Mouse (Mus musculus): ENCODE data around the gene Fhod1.

The Fhod1 gene

GRCm38 (mm10) chr8:105318662-105319190, 29.0 kb downstream of the Fhod1 start:
- DNase-seq (ENCODE audit: low read depth, low spot score): no peak

- no peak for DNase-seq (ENCODE audit: low read depth, low spot score)
Measured at GRCm38 (mm10) chr8:105317941-105318340, 29.8 kb downstream of the Fhod1 start.

- DNase-seq (ENCODE audit: low read depth, low spot score): no peak
Measured at GRCm38 (mm10) chr8:105315073-105315769, 32.5 kb downstream of the Fhod1 start.

DNA sequence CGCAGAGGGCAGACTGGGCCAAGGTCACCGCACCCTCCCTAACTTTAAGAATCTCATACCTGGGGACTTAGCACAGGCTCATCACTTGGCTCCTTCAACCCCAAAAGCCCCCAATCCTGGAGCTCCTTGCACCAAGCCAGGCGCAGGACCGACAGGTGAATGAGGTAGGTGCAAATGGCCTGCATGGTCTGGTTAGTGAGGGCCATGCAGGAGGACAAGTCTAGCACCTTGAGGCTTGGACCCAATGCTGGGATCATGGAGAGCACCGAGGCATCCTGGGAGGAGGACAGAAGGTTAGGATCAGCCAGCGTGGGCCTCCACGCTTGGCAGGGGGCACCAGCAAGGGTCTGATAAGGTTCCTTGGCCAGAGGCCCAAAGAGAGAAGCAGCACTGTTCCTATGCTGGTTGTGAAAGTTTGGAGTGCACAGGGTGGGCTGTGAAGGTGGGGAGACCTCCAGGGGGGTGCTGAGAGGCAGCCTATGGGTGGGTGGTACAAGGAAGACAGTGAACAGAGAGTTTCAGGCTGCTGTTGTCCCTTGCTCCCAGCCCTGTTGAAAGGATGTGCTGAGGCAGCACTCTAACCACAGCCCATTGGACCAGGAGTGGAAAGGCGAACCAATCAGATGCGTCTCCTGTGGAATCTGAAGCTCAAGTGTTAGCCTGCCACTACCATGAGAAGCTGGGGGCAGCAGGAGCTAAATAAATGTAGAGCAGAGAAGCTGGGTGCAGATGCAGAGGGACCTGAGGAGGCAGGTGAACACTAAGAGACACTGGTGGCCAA, 33.9 kb downstream of the Fhod1 start:
- no peak for DNase-seq (ENCODE audit: low read depth, low spot score)

DNA sequence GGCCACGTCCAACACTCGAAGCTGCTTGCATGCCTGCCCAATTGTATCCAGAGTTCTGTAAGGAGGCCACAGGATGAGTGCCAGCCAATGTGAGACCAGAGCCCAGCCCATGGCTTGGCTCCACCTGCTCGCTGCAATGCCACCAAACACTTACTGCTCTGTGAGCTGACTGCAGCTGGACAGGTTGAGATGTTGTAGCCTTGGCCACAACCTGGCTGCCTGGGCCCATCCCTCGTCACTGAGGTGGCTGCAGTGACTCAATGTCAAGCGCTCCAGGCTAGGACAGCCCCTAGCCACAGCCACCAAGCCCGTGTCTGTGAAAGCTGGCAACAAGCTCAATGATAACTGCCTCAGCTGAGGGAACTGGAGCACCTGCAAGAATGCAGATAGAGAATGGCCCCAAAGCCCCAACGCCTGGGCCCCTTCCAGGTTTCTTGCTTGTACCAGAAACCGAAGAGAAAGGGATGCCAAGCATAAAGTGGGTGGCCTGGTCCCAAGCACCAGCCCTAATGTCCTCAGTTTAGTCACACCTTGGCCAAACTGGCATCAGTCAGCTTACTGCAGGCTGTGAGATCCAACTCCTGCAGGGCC, 34.8 kb downstream of the Fhod1 start:
- no peak for DNase-seq (ENCODE audit: low read depth, low spot score)

DNA sequence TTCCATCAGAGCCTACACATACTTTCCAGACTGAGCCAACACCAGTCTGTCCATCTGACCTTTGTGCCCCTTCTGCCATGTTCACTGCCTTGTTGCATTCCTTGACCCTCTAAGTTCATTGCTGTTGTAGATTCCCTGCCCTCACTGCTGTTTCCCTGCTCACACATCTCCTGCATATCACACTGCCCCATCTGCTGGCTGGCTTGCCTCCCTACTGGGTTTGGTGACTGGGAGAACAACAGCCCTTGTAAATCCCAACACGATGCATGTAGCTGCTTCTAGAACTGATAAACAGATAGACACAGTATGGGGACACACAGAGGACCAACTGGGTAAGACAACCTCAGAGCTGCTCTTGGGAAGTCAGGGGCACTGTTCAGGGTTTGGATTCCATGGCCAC, 36.0 kb downstream of the Fhod1 start:
- DNase-seq (ENCODE audit: low read depth, low spot score): no peak

GRCm38 (mm10) chr8:105310118-105310517, 37.6 kb downstream of the Fhod1 start:
- DNase-seq (ENCODE audit: low read depth, low spot score): no peak

DNA sequence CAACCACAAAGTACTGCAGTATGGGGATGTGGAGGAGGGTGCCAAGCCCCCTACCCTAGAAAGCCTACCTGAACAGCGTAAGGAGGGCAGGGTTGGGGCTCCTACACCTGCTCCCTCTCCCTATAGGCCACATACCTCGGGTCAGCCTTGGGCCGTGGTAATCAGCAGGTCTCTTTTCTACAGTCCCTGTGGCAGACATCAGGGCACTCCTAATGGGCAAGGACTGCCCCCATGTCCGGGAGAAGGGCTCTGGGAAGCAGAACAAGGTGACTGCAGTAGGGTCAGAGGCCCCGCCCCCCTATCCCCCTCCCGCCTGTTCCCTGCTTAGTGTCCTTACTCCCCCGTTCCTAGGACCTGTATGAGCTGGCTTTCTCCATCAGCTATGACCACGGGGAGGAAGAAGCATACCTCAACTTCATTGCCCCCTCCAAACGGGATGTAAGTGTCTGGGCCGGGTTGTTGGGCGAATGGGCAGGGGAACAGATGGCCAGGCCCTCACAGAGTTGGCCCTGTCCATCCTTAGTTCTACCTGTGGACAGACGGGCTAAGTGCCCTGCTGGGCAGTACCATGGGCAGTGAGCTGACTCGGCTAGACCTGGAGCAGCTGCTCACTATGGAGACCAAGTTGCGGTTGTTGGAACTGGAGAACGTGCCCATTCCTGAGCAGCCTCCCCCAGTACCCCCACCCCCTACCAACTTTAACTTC, 38.5 kb downstream of the Fhod1 start:
- no peak for DNase-seq (ENCODE audit: low read depth, low spot score)

- DNase-seq (ENCODE audit: low read depth, low spot score): no peak
Measured at GRCm38 (mm10) chr8:105308428-105308827, 39.3 kb downstream of the Fhod1 start.

DNA sequence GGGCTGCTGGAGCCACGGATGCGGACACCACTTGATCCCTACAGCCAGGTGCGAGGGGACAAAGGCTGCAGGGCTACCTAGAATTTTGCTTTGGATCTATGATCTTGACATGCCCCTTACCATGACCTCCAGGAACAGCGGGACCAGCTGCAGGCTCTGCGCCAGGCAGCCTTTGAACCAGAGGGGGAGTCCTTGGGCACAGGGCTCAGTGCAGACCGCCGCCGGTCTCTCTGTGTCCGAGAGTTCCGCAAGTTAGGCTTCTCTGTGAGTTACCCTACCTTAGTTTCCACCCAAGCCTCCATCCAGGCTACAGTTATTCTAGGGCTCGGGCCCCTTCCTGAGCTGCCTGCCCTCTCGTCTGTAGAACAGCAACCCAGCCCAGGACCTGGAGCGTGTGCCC, 40.1 kb downstream of the Fhod1 start:
- no peak for DNase-seq (ENCODE audit: low read depth, low spot score)

DNA sequence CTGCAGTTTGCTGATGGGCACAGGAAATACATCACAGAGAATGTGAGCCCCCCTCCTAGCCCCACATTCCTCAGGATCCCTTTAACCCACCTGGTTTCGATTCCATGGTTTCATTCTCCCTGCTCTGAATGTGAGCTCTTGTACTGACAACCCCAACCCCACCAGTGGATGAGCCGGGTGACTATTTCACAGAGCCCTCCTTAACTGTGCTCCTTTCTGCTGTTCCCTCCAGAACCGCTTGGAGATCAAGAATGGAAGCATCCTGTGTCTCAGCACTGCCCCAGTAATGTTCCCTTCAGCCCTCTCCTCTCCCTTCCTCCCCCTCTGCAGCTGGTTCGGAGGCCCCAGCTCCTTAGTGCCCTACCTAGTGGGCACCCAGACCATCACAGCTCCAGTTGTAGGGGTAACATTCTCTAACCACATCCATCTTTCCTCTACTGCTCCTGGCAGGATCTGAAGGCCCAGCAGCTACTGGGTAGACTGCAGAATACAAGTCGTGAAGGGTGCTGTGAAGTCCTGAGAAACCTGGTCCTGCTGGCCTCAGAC, 41.5 kb downstream of the Fhod1 start:
- no peak for DNase-seq (ENCODE audit: low read depth, low spot score)

- peak; percentile 63 for DNase-seq (ENCODE audit: low read depth, low spot score)
Measured at GRCm38 (mm10) chr8:105305211-105306145, 42.3 kb downstream of the Fhod1 start, which contains the start of gene Elmo3. Elmo3 (plus strand) TSS chr8:105305601.

DNA sequence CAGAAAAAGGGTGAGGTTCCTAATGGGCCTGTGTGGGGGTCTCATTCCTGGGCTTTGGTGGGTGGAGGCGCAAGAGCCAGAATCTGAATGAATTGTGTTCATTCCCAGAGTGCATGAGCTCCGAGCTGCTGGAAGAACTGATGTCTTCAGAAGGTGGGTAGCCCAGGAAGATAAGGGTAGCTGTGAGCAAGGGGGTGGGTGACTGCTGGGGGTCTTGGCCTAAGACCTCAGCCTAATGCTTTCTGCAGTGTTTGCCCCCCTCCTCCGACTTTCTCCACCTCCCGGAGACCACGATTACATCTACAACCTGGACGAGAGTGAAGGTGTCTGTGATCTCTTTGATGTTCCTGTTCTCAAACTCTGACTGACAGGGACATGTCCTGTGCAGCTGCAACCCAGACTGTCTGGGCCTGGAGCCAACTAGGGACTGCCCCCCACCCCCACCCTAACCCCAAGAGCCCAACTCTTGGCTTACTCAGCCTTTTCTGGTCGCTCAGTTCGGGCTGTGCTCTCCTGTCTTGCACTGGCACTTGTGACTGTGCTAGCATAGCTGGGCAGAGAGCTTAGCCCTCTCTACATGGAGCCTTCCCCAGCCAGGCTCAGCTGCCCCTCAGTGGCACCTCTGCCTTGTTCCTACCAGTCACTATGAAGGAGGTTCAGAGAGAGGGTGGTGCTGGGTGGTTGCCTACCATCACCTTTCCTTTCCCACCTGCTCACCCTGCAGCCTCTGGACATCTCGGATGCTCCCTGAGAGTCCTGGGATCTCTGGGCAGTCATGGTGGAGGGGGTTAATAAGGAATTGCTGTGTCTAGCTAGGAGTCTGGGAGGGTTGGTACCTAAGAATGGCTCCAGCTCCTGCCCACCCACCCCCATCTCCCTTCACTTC, 43.2 kb downstream of the Fhod1 start:
- DNase-seq (ENCODE audit: low read depth, low spot score): peak; percentile 60

DNA sequence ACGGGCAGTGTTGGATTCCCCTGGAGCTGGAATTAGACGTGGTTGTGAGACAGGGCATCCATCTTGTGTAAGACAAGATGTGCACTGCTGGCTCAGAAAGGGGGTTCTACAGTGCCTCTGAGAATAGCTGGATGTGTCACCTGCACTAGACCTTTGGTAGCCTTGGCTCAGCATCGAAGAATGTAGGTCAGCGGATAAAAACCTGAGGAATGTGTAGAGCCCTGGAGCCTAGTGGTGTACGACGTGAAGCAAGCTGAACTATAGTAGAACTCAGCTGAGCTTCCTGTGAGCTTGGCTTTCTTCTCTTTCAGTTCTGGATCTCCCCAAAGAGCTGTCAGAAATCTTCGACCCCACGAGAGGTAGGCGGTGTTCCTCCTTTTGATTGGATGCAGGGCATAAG, 43.9 kb downstream of the Fhod1 start:
- DNase-seq (ENCODE audit: low read depth, low spot score): no peak

DNA sequence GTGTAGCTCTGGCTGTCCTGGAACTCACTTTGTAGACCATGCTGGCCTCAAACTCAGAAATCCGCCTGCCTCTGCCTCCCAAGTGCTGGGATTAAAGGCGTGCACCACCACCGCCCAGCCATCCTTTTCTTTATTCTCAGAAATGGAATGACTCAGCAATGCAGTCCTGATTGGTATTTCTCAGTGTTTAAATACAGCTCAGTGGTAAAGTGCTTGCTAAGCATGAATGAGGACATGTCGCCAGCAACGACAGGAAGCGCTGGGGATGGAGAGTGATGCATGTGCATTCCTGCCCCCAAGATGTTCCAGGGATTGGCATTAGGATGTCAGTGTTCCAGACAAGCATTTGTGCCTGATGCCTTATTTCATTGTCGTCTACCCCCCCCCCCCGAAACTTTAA, 44.4 kb downstream of the Fhod1 start:
- no peak for DNase-seq (ENCODE audit: low read depth, low spot score)

DNA sequence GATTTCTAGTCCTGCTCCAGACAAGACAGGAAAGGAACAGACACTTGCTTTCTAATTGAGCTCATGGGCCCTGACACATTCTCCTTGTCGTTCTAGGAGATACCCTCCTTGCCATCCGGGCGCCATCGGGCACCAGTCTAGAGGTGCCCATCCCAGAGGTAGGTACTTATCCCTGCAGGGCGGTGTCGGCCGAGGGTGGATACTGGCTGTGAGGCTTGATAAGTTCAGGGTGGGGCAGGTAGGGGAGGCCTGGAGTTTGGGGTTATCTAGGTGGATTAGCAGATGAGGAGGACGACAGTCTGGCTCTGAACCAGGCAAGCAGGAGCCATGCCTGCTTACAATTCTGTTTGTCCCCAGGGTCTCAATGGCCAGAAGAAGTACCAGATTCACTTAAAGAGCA, 47.8 kb downstream of the Fhod1 start:
- no peak for DNase-seq (ENCODE audit: low read depth, low spot score)

GRCm38 (mm10) chr8:105298351-105299252, 49.2 kb downstream of the Fhod1 start:
- DNase-seq (ENCODE audit: low read depth, low spot score): no peak

GRCm38 (mm10) chr8:105297511-105298192, 50.1 kb downstream of the Fhod1 start, which contains the start of gene E2f4:
E2f4 (plus strand) TSS chr8:105297663.
- peak; percentile 90 for DNase-seq (ENCODE audit: low read depth, low spot score)

Data from CD4-positive helper T cell, adult 2 months (primary cell).